Mouse (Mus musculus): ENCODE results near the gene Gpr37l1. TPM values are rescaled to one million over a fixed set of nuclear protein-coding genes. Genes with fewer than 3 reads are reported as not detected.

Gene Gpr37l1
- total and polyA plus RNA-seq, 3 experiments: 0.97 to 2.3 (median 0.98) TPM

DNA sequence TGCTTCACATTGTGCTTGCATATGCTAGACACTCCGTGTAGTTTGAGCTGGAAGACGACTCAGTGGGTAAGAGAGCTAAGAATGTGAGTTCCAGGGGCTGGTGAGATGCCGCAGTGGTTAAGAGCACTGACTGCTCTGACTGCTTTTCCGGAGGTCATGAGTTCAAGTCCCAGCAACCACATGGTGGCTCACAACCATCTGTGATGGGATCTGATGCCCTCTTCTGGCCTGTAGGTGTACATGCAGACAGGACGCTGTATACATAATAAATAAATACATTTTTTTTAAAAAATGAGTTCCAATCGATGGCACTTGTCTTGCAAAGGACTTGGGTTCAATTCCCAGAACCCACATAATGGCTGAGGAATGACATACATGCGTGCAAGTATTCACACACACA is 3.7 kb upstream of the Gpr37l1 start:
- Histone ChIP-seq H3K27ac (no peak overlapping the region), H3K4me1 (ENCODE audit: control insufficient read depth, insufficient read depth, low read length) (peaks cover 3% of the 10 kb centered on the region; the same call in 1 of the 2 replicates), H3K79me2 (replicated peaks; ENCODE audit: control insufficient read depth, insufficient read depth, low read length) (no peaks in the 10 kb centered on the region), H3K27me3 (ENCODE audit: control insufficient read depth, insufficient read depth, low read length) (no peaks in the 10 kb centered on the region), H3K9ac (ENCODE audit: low read depth, low read length) (no peak overlapping the region), H3K36me3 (ENCODE audit: control insufficient read depth, insufficient read depth, low read length) (no peaks in the 10 kb centered on the region), H3K4me3 (no peak overlapping the region)
- DNase-seq: no peak
- peak; percentile 45 for TF ChIP-seq CTCF (IDR thresholded peaks at IDR 0.05)
- no peak for TF ChIP-seq EP300 (IDR thresholded peaks at IDR 0.05; ENCODE audit: insufficient read depth, low read depth, low read length)
- WGBS: 84% methylated on average over 7 of the region's 7 CpGs
- intact Hi-C loops (cut with DNase I): no loop called here

- intact Hi-C loops (cut with DNase I): no loop called here
- peak overlapping the region; percentile 40 for H3K27ac ChIP-seq
- H3K36me3 ChIP-seq (ENCODE audit: control insufficient read depth, insufficient read depth, low read length): no peaks in the 10 kb centered on the region
- peaks cover 3% of the 10 kb centered on the region; the same call in 1 of the 2 replicates for H3K4me1 ChIP-seq (ENCODE audit: control insufficient read depth, insufficient read depth, low read length)
- H3K27me3 ChIP-seq (ENCODE audit: control insufficient read depth, insufficient read depth, low read length): no peaks in the 10 kb centered on the region
- no peaks in the 10 kb centered on the region for H3K79me2 ChIP-seq (replicated peaks; ENCODE audit: control insufficient read depth, insufficient read depth, low read length)
- no peak overlapping the region for H3K4me3 ChIP-seq
- H3K9ac ChIP-seq (ENCODE audit: low read depth, low read length): no peak overlapping the region; the same call in 1 of the 2 replicates
- no peak for TF ChIP-seq EP300 (IDR thresholded peaks at IDR 0.05; ENCODE audit: insufficient read depth, low read depth, low read length)
- TF ChIP-seq CTCF (IDR thresholded peaks at IDR 0.05): no peak
- no peak for TF ChIP-seq POLR2A (IDR thresholded peaks at IDR 0.05; ENCODE audit: insufficient read depth, low read depth, low read length)
- DNase-seq: no peak
- 44% methylated on average over 10 of the region's 10 CpGs for WGBS
Observed at GRCm38 (mm10) chr1:135170299-135170698, 2.8 kb upstream of the Gpr37l1 start.

- no peaks in the 10 kb centered on the region for H3K27me3 ChIP-seq (ENCODE audit: control insufficient read depth, insufficient read depth, low read length)
- no peak overlapping the region for H3K4me3 ChIP-seq
- no peak overlapping the region; the same call in 1 of the 2 replicates for H3K9ac ChIP-seq (ENCODE audit: low read depth, low read length)
- peak overlapping the region; percentile 40 for H3K27ac ChIP-seq
- H3K4me1 ChIP-seq (ENCODE audit: control insufficient read depth, insufficient read depth, low read length): peaks cover 3% of the 10 kb centered on the region; the same call in 1 of the 2 replicates
- WGBS: 18% methylated on average over 12 of the region's 12 CpGs
- no peaks in the 10 kb centered on the region for H3K79me2 ChIP-seq (replicated peaks; ENCODE audit: control insufficient read depth, insufficient read depth, low read length)
- no peaks in the 10 kb centered on the region for H3K36me3 ChIP-seq (ENCODE audit: control insufficient read depth, insufficient read depth, low read length)
- intact Hi-C loops (cut with DNase I): no loop called here
- TF ChIP-seq CTCF (IDR thresholded peaks at IDR 0.05) (no peak), EP300 (IDR thresholded peaks at IDR 0.05; ENCODE audit: insufficient read depth, low read depth, low read length) (no peak), POLR2A (IDR thresholded peaks at IDR 0.05; ENCODE audit: insufficient read depth, low read depth, low read length) (no peak)
- no peak for DNase-seq
Observed at GRCm38 (mm10) chr1:135169556-135170224, 2.2 kb upstream of the Gpr37l1 start.

GRCm38 (mm10) chr1:135168453-135169200 is 1.1 kb upstream of the Gpr37l1 start:
- Histone ChIP-seq H3K4me3 (no peak overlapping the region), H3K9ac (ENCODE audit: low read depth, low read length) (no peak overlapping the region), H3K79me2 (replicated peaks; ENCODE audit: control insufficient read depth, insufficient read depth, low read length) (no peaks in the 10 kb centered on the region), H3K4me1 (ENCODE audit: control insufficient read depth, insufficient read depth, low read length) (peaks cover 3% of the 10 kb centered on the region; the same call in 1 of the 2 replicates), H3K27me3 (ENCODE audit: control insufficient read depth, insufficient read depth, low read length) (peaks cover 1% of the 10 kb centered on the region; the same call in 1 of the 2 replicates), H3K27ac (no peak overlapping the region), H3K36me3 (ENCODE audit: control insufficient read depth, insufficient read depth, low read length) (no peaks in the 10 kb centered on the region)
- no peak for DNase-seq
- intact Hi-C loops (cut with DNase I): no loop called here
- TF ChIP-seq CTCF (IDR thresholded peaks at IDR 0.05): no peak
- WGBS: 92% methylated on average over 10 of the region's 10 CpGs

- Histone ChIP-seq H3K79me2 (replicated peaks; ENCODE audit: control insufficient read depth, insufficient read depth, low read length) (no peaks in the 10 kb centered on the region), H3K4me3 (no peak overlapping the region), H3K27ac (no peak overlapping the region), H3K36me3 (ENCODE audit: control insufficient read depth, insufficient read depth, low read length) (no peaks in the 10 kb centered on the region), H3K4me1 (ENCODE audit: control insufficient read depth, insufficient read depth, low read length) (no peaks in the 10 kb centered on the region), H3K9ac (ENCODE audit: low read depth, low read length) (no peak overlapping the region), H3K27me3 (ENCODE audit: control insufficient read depth, insufficient read depth, low read length) (peaks cover 1% of the 10 kb centered on the region)
- DNase-seq: no peak
- WGBS: 67% methylated on average over 6 of the region's 6 CpGs
- no peak for TF ChIP-seq CTCF (IDR thresholded peaks at IDR 0.05)
- no peak for TF ChIP-seq EP300 (IDR thresholded peaks at IDR 0.05; ENCODE audit: insufficient read depth, low read depth, low read length)
- no peak for TF ChIP-seq POLR2A (IDR thresholded peaks at IDR 0.05; ENCODE audit: insufficient read depth, low read depth, low read length)
- intact Hi-C loops (cut with DNase I): no loop called here
Observed at GRCm38 (mm10) chr1:135162720-135163119, 4.8 kb downstream of the Gpr37l1 start.

GRCm38 (mm10) chr1:135160411-135161050 is 7.0 kb downstream of the Gpr37l1 start:
- TF ChIP-seq CTCF (IDR thresholded peaks at IDR 0.05): no peak
- TF ChIP-seq POLR2A (IDR thresholded peaks at IDR 0.05; ENCODE audit: insufficient read depth, low read depth, low read length): no peak
- TF ChIP-seq EP300 (IDR thresholded peaks at IDR 0.05; ENCODE audit: insufficient read depth, low read depth, low read length): no peak
- 83% methylated on average over 13 of the region's 13 CpGs for WGBS
- intact Hi-C loops (cut with DNase I): no loop called here
- Histone ChIP-seq H3K27ac (no peak overlapping the region), H3K79me2 (replicated peaks; ENCODE audit: control insufficient read depth, insufficient read depth, low read length) (no peaks in the 10 kb centered on the region), H3K9ac (ENCODE audit: low read depth, low read length) (no peak overlapping the region), H3K4me3 (no peak overlapping the region), H3K4me1 (ENCODE audit: control insufficient read depth, insufficient read depth, low read length) (no peaks in the 10 kb centered on the region; the same call in 1 of the 2 replicates), H3K27me3 (ENCODE audit: control insufficient read depth, insufficient read depth, low read length) (peaks cover 1% of the 10 kb centered on the region), H3K36me3 (ENCODE audit: control insufficient read depth, insufficient read depth, low read length) (no peaks in the 10 kb centered on the region)
- DNase-seq: no peak

Data from heart, adult 2 months (tissue).